Mouse (Mus musculus): ENCODE results near the gene Palm2. TPM values are rescaled to one million over a fixed set of nuclear protein-coding genes. Genes with fewer than 3 reads are reported as not detected.

Gene Palm2
- polyA plus RNA-seq, 1 experiment from 2014 or later: 1.4 TPM

GRCm38 (mm10) chr4:57550216-57550615 is 116.2 kb downstream of the Palm2 start:
- ATAC-seq (ENCODE audit: insufficient read depth, low FRiP score, low TSS enrichment) (no peak), DNase-seq (ENCODE audit: low spot score) (no peak)
- Histone ChIP-seq H3K9me3 (ENCODE audit: control insufficient read depth, low read length) (no peaks in the 10 kb centered on the region), H3K36me3 (ENCODE audit: control insufficient read depth, insufficient read depth, low read length) (no peaks in the 10 kb centered on the region), H3K9ac (ENCODE audit: low read length) (no peak overlapping the region), H3K27me3 (ENCODE audit: control insufficient read depth, insufficient read depth, low read length) (no peaks in the 10 kb centered on the region), H3K27ac (ENCODE audit: low read depth, low read length) (no peak overlapping the region), H3K4me1 (ENCODE audit: control insufficient read depth, insufficient read depth, low read length) (no peaks in the 10 kb centered on the region), H3K4me2 (ENCODE audit: low read depth) (no peak overlapping the region), H3K4me3 (ENCODE audit: low read depth, low read length) (no peak overlapping the region)
- 14% methylated on average over 1 of the region's 1 CpGs for WGBS

GRCm38 (mm10) chr4:57557102-57557501 is 123.1 kb downstream of the Palm2 start:
- Histone ChIP-seq H3K36me3 (ENCODE audit: control insufficient read depth, insufficient read depth, low read length) (no peaks in the 10 kb centered on the region), H3K4me1 (ENCODE audit: control insufficient read depth, insufficient read depth, low read length) (no peaks in the 10 kb centered on the region), H3K4me2 (ENCODE audit: low read depth) (no peak overlapping the region), H3K4me3 (ENCODE audit: low read depth, low read length) (no peak overlapping the region), H3K27me3 (ENCODE audit: control insufficient read depth, insufficient read depth, low read length) (no peaks in the 10 kb centered on the region), H3K9me3 (ENCODE audit: control insufficient read depth, low read length) (no peaks in the 10 kb centered on the region), H3K27ac (ENCODE audit: low read depth, low read length) (no peak overlapping the region), H3K9ac (ENCODE audit: low read length) (no peak overlapping the region)
- 90% methylated on average over 2 of the region's 2 CpGs for WGBS
- DNase-seq (ENCODE audit: low spot score) (no peak), ATAC-seq (ENCODE audit: insufficient read depth, low FRiP score, low TSS enrichment) (no peak)

GRCm38 (mm10) chr4:57559438-57559837 is 125.4 kb downstream of the Palm2 start:
- H3K9ac ChIP-seq (ENCODE audit: low read length): no peak overlapping the region
- no peak for ATAC-seq (ENCODE audit: insufficient read depth, low FRiP score, low TSS enrichment)
- H3K4me2 ChIP-seq (ENCODE audit: low read depth): no peak overlapping the region
- DNase-seq (ENCODE audit: low spot score): no peak
- no peaks in the 10 kb centered on the region for H3K27me3 ChIP-seq (ENCODE audit: control insufficient read depth, insufficient read depth, low read length)
- no peak overlapping the region for H3K4me3 ChIP-seq (ENCODE audit: low read depth, low read length)
- H3K9me3 ChIP-seq (ENCODE audit: control insufficient read depth, low read length): no peaks in the 10 kb centered on the region
- H3K27ac ChIP-seq (ENCODE audit: low read depth, low read length): no peak overlapping the region
- no peaks in the 10 kb centered on the region for H3K36me3 ChIP-seq (ENCODE audit: control insufficient read depth, insufficient read depth, low read length)
- H3K4me1 ChIP-seq (ENCODE audit: control insufficient read depth, insufficient read depth, low read length): no peaks in the 10 kb centered on the region
- 60% methylated on average over 1 of the region's 1 CpGs for WGBS

GRCm38 (mm10) chr4:57560010-57560409 is 126.0 kb downstream of the Palm2 start:
- no peak overlapping the region for H3K27ac ChIP-seq (ENCODE audit: low read depth, low read length)

GRCm38 (mm10) chr4:57561055-57561454 is 127.0 kb downstream of the Palm2 start:
- Histone ChIP-seq H3K4me3 (ENCODE audit: low read depth, low read length) (no peak overlapping the region), H3K9me3 (ENCODE audit: control insufficient read depth, low read length) (no peaks in the 10 kb centered on the region), H3K27me3 (ENCODE audit: control insufficient read depth, insufficient read depth, low read length) (no peaks in the 10 kb centered on the region), H3K4me1 (ENCODE audit: control insufficient read depth, insufficient read depth, low read length) (no peaks in the 10 kb centered on the region), H3K9ac (ENCODE audit: low read length) (no peak overlapping the region), H3K4me2 (ENCODE audit: low read depth) (no peak overlapping the region), H3K27ac (ENCODE audit: low read depth, low read length) (no peak overlapping the region), H3K36me3 (ENCODE audit: control insufficient read depth, insufficient read depth, low read length) (no peaks in the 10 kb centered on the region)
- ATAC-seq (ENCODE audit: insufficient read depth, low FRiP score, low TSS enrichment) (no peak), DNase-seq (ENCODE audit: low spot score) (no peak)
- WGBS: 84% methylated on average over 6 of the region's 6 CpGs

More at GRCm38 (mm10) chr4:57560010-57560409, 126.0 kb downstream of the Palm2 start:
- no peak for DNase-seq (ENCODE audit: low spot score)
- H3K9me3 ChIP-seq (ENCODE audit: control insufficient read depth, low read length): no peaks in the 10 kb centered on the region
- no peaks in the 10 kb centered on the region for H3K4me1 ChIP-seq (ENCODE audit: control insufficient read depth, insufficient read depth, low read length)
- 59% methylated on average over 3 of the region's 3 CpGs for WGBS
- no peaks in the 10 kb centered on the region for H3K36me3 ChIP-seq (ENCODE audit: control insufficient read depth, insufficient read depth, low read length)
- no peak for ATAC-seq (ENCODE audit: insufficient read depth, low FRiP score, low TSS enrichment)
- no peak overlapping the region for H3K9ac ChIP-seq (ENCODE audit: low read length)
- no peak overlapping the region for H3K4me2 ChIP-seq (ENCODE audit: low read depth)
- H3K4me3 ChIP-seq (ENCODE audit: low read depth, low read length): no peak overlapping the region
- no peaks in the 10 kb centered on the region for H3K27me3 ChIP-seq (ENCODE audit: control insufficient read depth, insufficient read depth, low read length)

- Histone ChIP-seq H3K4me3 (ENCODE audit: low read depth, low read length) (no peak overlapping the region), H3K4me1 (ENCODE audit: control insufficient read depth, insufficient read depth, low read length) (no peaks in the 10 kb centered on the region), H3K4me2 (ENCODE audit: low read depth) (no peak overlapping the region), H3K36me3 (ENCODE audit: control insufficient read depth, insufficient read depth, low read length) (no peaks in the 10 kb centered on the region), H3K9ac (ENCODE audit: low read length) (no peak overlapping the region), H3K9me3 (ENCODE audit: control insufficient read depth, low read length) (no peaks in the 10 kb centered on the region), H3K27me3 (ENCODE audit: control insufficient read depth, insufficient read depth, low read length) (no peaks in the 10 kb centered on the region), H3K27ac (ENCODE audit: low read depth, low read length) (no peak overlapping the region)
- WGBS: 90% methylated on average over 1 of the region's 1 CpGs
- ATAC-seq (ENCODE audit: insufficient read depth, low FRiP score, low TSS enrichment) (no peak), DNase-seq (ENCODE audit: low spot score) (no peak)
Measured at GRCm38 (mm10) chr4:57565283-57565682, 131.2 kb downstream of the Palm2 start.

- ATAC-seq (ENCODE audit: insufficient read depth, low FRiP score, low TSS enrichment): no peak
- Histone ChIP-seq H3K4me2 (ENCODE audit: low read depth) (no peak overlapping the region), H3K4me3 (ENCODE audit: low read depth, low read length) (no peak overlapping the region), H3K9me3 (ENCODE audit: control insufficient read depth, low read length) (no peaks in the 10 kb centered on the region), H3K9ac (ENCODE audit: low read length) (no peak overlapping the region), H3K4me1 (ENCODE audit: control insufficient read depth, insufficient read depth, low read length) (no peaks in the 10 kb centered on the region), H3K27ac (ENCODE audit: low read depth, low read length) (no peak overlapping the region), H3K36me3 (ENCODE audit: control insufficient read depth, insufficient read depth, low read length) (no peaks in the 10 kb centered on the region), H3K27me3 (ENCODE audit: control insufficient read depth, insufficient read depth, low read length) (no peaks in the 10 kb centered on the region)
- DNase-seq (ENCODE audit: low spot score): no peak
- whole genome bisulfite sequencing: 54% methylated on average over 2 of the region's 2 CpGs
Measured at GRCm38 (mm10) chr4:57565811-57566210, 131.8 kb downstream of the Palm2 start.

GRCm38 (mm10) chr4:57567666-57568206 is 133.7 kb downstream of the Palm2 start, which contains the start of gene Pakap:
Gene Pakap, plus strand, starts transcription at chr4:57568179.
- Histone ChIP-seq H3K27me3 (ENCODE audit: control insufficient read depth, insufficient read depth, low read length) (no peaks in the 10 kb centered on the region), H3K36me3 (ENCODE audit: control insufficient read depth, insufficient read depth, low read length) (no peaks in the 10 kb centered on the region), H3K4me1 (ENCODE audit: control insufficient read depth, insufficient read depth, low read length) (no peaks in the 10 kb centered on the region), H3K27ac (ENCODE audit: low read depth, low read length) (no peak within 1 kb of the TSS), H3K4me2 (ENCODE audit: low read depth) (peak within 1 kb of the TSS; percentile 92), H3K9me3 (ENCODE audit: control insufficient read depth, low read length) (no peaks in the 10 kb centered on the region), H3K9ac (ENCODE audit: low read length) (peak within 1 kb of the TSS; percentile 69), H3K4me3 (ENCODE audit: low read depth, low read length) (peak within 1 kb of the TSS; percentile 50)
- under 1% methylated on average over 35 of the region's 51 CpGs for WGBS
- ATAC-seq (ENCODE audit: insufficient read depth, low FRiP score, low TSS enrichment) (peak; percentile 69), DNase-seq (ENCODE audit: low spot score) (peak; percentile 76)

GRCm38 (mm10) chr4:57568268-57569068 is 134.4 kb downstream of the Palm2 start:
- H3K27me3 ChIP-seq (ENCODE audit: control insufficient read depth, insufficient read depth, low read length): no peaks in the 10 kb centered on the region
- ATAC-seq (ENCODE audit: insufficient read depth, low FRiP score, low TSS enrichment): no peak
- H3K4me1 ChIP-seq (ENCODE audit: control insufficient read depth, insufficient read depth, low read length): no peaks in the 10 kb centered on the region
- no peak for DNase-seq (ENCODE audit: low spot score)
- no peaks in the 10 kb centered on the region for H3K9me3 ChIP-seq (ENCODE audit: control insufficient read depth, low read length)
- no peaks in the 10 kb centered on the region for H3K36me3 ChIP-seq (ENCODE audit: control insufficient read depth, insufficient read depth, low read length)
- 53% methylated on average over 19 of the region's 19 CpGs for WGBS
- H3K4me2 ChIP-seq (ENCODE audit: low read depth): peak overlapping the region; percentile 92
- peak overlapping the region; percentile 50 for H3K4me3 ChIP-seq (ENCODE audit: low read depth, low read length)
- peak overlapping the region; percentile 69 for H3K9ac ChIP-seq (ENCODE audit: low read length)
- H3K27ac ChIP-seq (ENCODE audit: low read depth, low read length): no peak overlapping the region

Measured in neural tube, embryonic 11.5 days (tissue).